Mouse (Mus musculus): ENCODE data around the gene Map7d1.

DNA sequence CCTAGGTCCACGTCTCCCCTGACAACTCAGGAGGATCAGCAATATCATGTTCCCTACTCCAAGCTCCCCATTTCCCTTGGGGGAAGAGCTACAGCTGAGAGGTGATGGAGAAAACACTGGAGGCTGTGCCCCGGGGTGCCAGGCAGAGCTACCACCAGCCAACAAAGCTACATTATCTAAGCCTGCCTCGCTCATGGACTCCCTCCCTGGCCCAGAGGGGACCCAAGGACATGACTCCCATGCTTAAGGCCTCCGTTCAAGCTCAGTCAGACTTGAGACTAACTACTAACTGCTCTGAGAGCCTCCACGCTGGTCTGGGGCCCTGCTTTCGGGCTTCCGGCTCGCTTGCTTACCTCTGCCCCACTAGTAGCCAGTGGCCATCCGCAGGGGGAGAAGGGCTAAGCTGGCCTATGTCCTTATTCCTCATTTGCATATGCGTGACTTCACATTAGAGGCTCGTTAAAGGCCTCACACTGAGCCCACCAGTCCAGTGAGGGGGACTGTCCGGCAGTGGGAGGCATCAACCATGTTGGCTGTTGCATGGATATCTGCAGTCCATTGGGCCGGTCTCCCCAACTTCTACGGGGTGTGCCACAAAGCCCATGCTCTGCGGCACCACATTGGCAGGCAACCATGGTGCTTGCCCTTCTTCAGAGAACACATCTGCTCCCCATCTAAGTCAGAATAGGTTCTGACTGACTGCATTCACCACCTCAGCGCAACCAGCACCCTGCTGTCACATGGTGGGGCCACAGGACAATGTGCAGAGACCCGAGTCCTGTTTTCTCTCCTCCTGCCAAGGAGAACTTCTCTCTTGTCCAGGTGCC, 3.5 kb downstream of the Map7d1 start:
- no peak for TF ChIP-seq CTCF (IDR thresholded peaks at IDR 0.05; ENCODE audit: low read depth)
- TF ChIP-seq EP300 (optimal IDR thresholded peaks at IDR 0.05) = no peak
